Mouse (Mus musculus): ENCODE results near the gene Lsm5.

DNA sequence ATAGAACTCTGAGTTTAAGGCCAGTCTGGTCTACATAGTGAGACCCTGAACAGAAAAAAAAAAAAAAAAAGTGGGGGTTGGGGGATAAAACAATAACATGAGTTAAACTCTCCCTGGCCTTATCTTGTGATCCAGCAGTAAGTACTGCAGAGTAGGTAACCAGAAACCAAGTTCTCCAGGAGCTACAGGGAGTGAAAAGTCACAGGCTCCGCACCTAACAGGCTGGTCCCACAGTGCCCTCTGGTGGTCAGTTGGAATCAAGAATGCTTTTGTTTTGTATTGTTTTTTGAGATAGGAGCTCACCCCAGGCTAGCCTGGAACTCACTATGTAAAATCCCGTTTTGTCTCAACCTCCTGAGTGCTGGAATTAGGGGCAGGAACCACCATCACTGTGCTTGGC lies 13.3 kb downstream of the Lsm5 start:
- TF ChIP-seq GATA1 (IDR thresholded peaks at IDR 0.05; ENCODE audit: low read length), result no peak
- TF ChIP-seq TAL1 (IDR thresholded peaks at IDR 0.05; ENCODE audit: low read length), result no peak
